Mouse (Mus musculus) embryonic facial prominence, embryonic 15.5 days (tissue): ENCODE measurements at regions not wholly inside any gene's neighbourhood (a gene's known extent, or its start where the extent isn't known, plus 50 kb on each side); places are given as distances from the start of the nearest gene placed in this dataset.

Source experiments
- ATAC-seq: fragments of 200-750 bp; cut with Nextera tagmentation; 2 replicates; pipeline ENCODE4 v1.8.0; 2017; ENCODE audit warnings: low read depth, moderate TSS enrichment; ENCODE audit not compliant: insufficient number of reproducible peaks, low FRiP score, low TSS enrichment
- H3K27ac ChIP-seq: fragments of 300-500 bp; sonication (generic); replicated peaks from 2 replicates; pipeline ENCODE4 v1.5.1; 2015; ENCODE audit warnings: mild to moderate bottlenecking, inconsistent platforms
- H3K27me3 ChIP-seq: fragments of 300-500 bp; sonication (generic); 2 replicates; pipeline ENCODE4 v1.6.1; 2015; ENCODE audit warnings: inconsistent platforms
- H3K36me3 ChIP-seq: fragments of 300-500 bp; sonication (generic); 2 replicates; pipeline ENCODE4 v1.6.1; 2015; ENCODE audit warnings: mild to moderate bottlenecking, inconsistent platforms
- H3K4me1 ChIP-seq: fragments of 300-500 bp; sonication (generic); 2 replicates; pipeline ENCODE4 v1.6.1; 2015; ENCODE audit warnings: inconsistent platforms
- H3K4me2 ChIP-seq: fragments of 300-500 bp; sonication (generic); replicated peaks from 2 replicates; pipeline ENCODE4 v1.6.1; 2015; ENCODE audit warnings: mild to moderate bottlenecking, inconsistent platforms
- H3K4me3 ChIP-seq: fragments of 300-500 bp; sonication (generic); replicated peaks from 2 replicates; pipeline ENCODE4 v1.5.1; 2015; ENCODE audit warnings: mild to moderate bottlenecking, inconsistent platforms
- H3K9ac ChIP-seq: fragments of 300-500 bp; sonication (generic); 2 replicates; pipeline ENCODE4 v1.6.1; 2015; ENCODE audit warnings: inconsistent platforms
- H3K9me3 ChIP-seq: fragments of 300-500 bp; sonication (generic); replicated peaks from 2 replicates; pipeline ENCODE4 v1.6.1; 2016; ENCODE audit warnings: inconsistent platforms
- WGBS: fragments of 180-500 bp; shearing (Covaris S2); methylation state at CpG from one replicate; pipeline ENCODE4 v1.1.7; 2015; 5-methylcytosine and 5-hydroxymethylcytosine counted together

DNA sequence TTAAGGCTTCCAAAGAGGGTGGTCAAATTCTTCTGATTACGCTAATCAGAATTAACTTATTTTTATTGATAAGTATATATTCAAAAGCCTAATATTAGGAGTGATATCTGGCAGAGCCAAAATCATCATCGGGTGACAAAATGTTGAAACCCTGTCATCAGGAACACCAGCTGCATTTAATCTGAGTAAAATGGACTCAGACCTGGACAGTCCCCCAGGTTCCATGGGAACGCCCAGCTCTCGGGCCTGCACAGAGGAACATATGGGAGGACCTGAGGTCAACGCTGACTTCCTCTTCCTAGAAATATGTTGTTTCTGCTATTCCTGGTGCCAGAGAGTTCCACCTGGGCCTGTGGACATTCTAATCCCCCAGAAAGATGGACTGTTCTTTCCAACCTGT, 176.5 kb downstream of the Tmx1 start:
- ATAC-seq, result no peak

GRCm38 (mm10) chr12:70631281-70631680, 178.4 kb downstream of the Tmx1 start:
- H3K27ac ChIP-seq, result no peak overlapping the region
- no peak for ATAC-seq
- no peaks in the 10 kb centered on the region for H3K9me3 ChIP-seq
- H3K4me3 ChIP-seq, result no peak overlapping the region
- WGBS, result 74% methylated on average over 6 of the region's 6 CpGs
- H3K9ac ChIP-seq, result no peak overlapping the region
- no peak overlapping the region for H3K4me2 ChIP-seq
- H3K4me1 ChIP-seq, result peaks cover 22% of the 10 kb centered on the region
- H3K36me3 ChIP-seq, result no peaks in the 10 kb centered on the region
- H3K27me3 ChIP-seq, result no peaks in the 10 kb centered on the region

More for the DNA sequence above, 176.5 kb downstream of the Tmx1 start:
- H3K27ac ChIP-seq, result peak overlapping the region; percentile 48
- no peaks in the 10 kb centered on the region for H3K9me3 ChIP-seq
- H3K36me3 ChIP-seq, result no peaks in the 10 kb centered on the region
- no peak overlapping the region for H3K4me3 ChIP-seq
- H3K4me1 ChIP-seq, result peaks cover 22% of the 10 kb centered on the region
- WGBS, result 74% methylated on average over 5 of the region's 5 CpGs
- H3K4me2 ChIP-seq, result no peak overlapping the region
- H3K27me3 ChIP-seq, result no peaks in the 10 kb centered on the region
- H3K9ac ChIP-seq, result no peak overlapping the region

- Histone ChIP-seq H3K9ac (no peak overlapping the region), H3K4me2 (no peak overlapping the region), H3K27ac (no peak overlapping the region), H3K4me3 (no peak overlapping the region), H3K4me1 (peaks cover 22% of the 10 kb centered on the region), H3K36me3 (no peaks in the 10 kb centered on the region), H3K27me3 (no peaks in the 10 kb centered on the region), H3K9me3 (no peaks in the 10 kb centered on the region)
- WGBS, result 58% methylated on average over 4 of the region's 4 CpGs
- ATAC-seq, result no peak
These were observed 180.3 kb downstream of the Tmx1 start for GRCm38 (mm10) chr12:70633194-70633593.

GRCm38 (mm10) chr12:70633622-70634365, 180.9 kb downstream of the Tmx1 start:
- no peaks in the 10 kb centered on the region for H3K36me3 ChIP-seq
- no peak overlapping the region for H3K27ac ChIP-seq
- 43% methylated on average over 13 of the region's 13 CpGs for WGBS
- no peak overlapping the region for H3K9ac ChIP-seq
- peaks cover 17% of the 10 kb centered on the region for H3K4me1 ChIP-seq
- no peak overlapping the region for H3K4me2 ChIP-seq
- no peak for ATAC-seq
- H3K27me3 ChIP-seq, result no peaks in the 10 kb centered on the region
- no peak overlapping the region for H3K4me3 ChIP-seq
- no peaks in the 10 kb centered on the region for H3K9me3 ChIP-seq

DNA sequence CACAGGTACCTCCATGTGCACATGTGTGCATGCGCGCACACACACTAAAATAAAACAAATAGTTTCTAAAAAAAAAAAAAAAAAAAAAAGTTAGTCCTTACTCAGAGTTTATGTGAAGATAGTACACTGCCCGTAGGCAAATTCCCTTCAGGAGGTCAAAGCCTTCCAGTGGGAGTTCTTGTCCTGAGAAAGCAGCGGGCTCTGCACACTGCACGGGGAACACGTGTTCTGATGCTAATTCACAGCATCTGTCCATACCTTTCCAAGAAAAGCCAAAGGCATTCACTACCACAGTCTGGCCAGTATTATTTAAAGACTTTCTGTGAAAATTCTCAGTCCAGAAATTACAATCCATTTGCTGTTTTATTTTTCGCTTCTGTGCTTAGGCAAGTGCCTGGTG, 183.1 kb downstream of the Tmx1 start:
- 71% methylated on average over 7 of the region's 7 CpGs for WGBS

DNA sequence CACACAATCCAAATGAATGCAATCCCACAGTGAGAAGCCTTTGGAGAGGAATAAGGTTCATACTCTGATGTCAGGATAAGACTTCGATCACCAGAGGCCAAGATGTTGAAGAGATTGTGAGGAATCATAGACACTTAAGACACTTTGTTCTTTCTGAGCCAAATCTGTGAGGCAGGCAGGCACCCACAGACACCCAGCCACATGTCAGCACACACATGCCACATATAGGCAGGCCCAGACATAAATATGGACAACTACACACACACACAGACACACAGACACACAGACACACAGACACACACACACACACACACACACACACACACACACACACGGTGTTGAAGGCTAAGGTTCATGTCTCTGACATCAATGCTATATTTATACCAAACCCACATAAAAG, 185.1 kb upstream of the Frmd6 start:
- Histone ChIP-seq H3K9me3 (no peaks in the 10 kb centered on the region), H3K4me3 (no peak overlapping the region), H3K27ac (no peak overlapping the region), H3K36me3 (no peaks in the 10 kb centered on the region), H3K9ac (no peak overlapping the region), H3K4me1 (no peaks in the 10 kb centered on the region), H3K4me2 (no peak overlapping the region), H3K27me3 (no peaks in the 10 kb centered on the region)
- ATAC-seq, result no peak
- WGBS, result 78% methylated on average over 2 of the region's 2 CpGs

More for the DNA sequence above, 183.1 kb downstream of the Tmx1 start:
- no peaks in the 10 kb centered on the region for H3K27me3 ChIP-seq
- no peak overlapping the region for H3K27ac ChIP-seq
- H3K36me3 ChIP-seq, result no peaks in the 10 kb centered on the region
- 0 out of 2 replicates have a peak, but pooled peaks cover 9% of the 10 kb centered on the region for H3K4me1 ChIP-seq
- no peak for ATAC-seq
- no peak overlapping the region for H3K4me2 ChIP-seq
- no peak overlapping the region for H3K4me3 ChIP-seq
- H3K9me3 ChIP-seq, result no peaks in the 10 kb centered on the region
- no peak overlapping the region for H3K9ac ChIP-seq

DNA sequence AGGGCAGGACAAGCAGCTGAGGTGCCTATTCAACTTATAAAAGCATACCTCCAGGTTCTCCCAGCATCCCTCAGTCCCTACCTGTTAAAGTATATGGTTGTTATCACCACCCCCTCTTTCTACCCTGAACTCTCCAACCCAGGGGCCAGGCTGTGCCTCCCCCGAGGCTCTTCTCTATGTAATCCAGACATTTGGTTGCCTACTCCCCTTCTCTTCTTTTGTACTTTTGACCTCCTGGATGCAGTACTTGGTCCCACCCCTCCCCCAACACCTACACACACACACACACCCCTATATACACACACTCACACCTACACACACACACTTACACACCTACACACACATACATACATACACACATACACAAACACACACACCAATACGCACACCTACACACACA, 180.4 kb upstream of the Frmd6 start:
- no peak for ATAC-seq
- Histone ChIP-seq H3K4me1 (peaks cover 12% of the 10 kb centered on the region; the same call in 1 of the 2 replicates), H3K9ac (no peak overlapping the region), H3K9me3 (no peaks in the 10 kb centered on the region), H3K36me3 (no peaks in the 10 kb centered on the region), H3K27me3 (no peaks in the 10 kb centered on the region), H3K4me3 (no peak overlapping the region), H3K27ac (no peak overlapping the region), H3K4me2 (no peak overlapping the region)
- 86% methylated on average over 2 of the region's 2 CpGs for WGBS

DNA sequence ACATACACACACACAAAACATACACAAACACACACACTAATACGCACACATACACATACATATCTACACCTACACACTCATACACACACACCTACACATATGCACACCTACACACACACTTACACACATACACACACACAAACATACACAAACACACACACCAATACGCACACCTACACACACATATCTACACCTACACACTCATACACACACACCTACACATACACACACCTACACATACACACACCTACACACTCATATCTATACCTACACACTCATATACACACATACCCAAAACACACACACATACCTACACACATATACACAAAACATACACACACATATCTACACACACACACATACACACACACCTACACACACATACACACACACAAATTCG, 179.9 kb upstream of the Frmd6 start:
- ATAC-seq, result peak; percentile 65; the same call in 1 of the 2 replicates

GRCm38 (mm10) chr12:70647516-70647915, 177.8 kb upstream of the Frmd6 start:
- Histone ChIP-seq H3K4me3 (no peak overlapping the region), H3K27ac (peak overlapping the region; percentile 77), H3K9ac (no peak overlapping the region), H3K36me3 (no peaks in the 10 kb centered on the region), H3K9me3 (no peaks in the 10 kb centered on the region), H3K27me3 (no peaks in the 10 kb centered on the region), H3K4me1 (peaks cover 12% of the 10 kb centered on the region; the same call in 1 of the 2 replicates), H3K4me2 (no peak overlapping the region)
- no peak for ATAC-seq
- 21% methylated on average over 6 of the region's 6 CpGs for WGBS

More for the DNA sequence above, 179.9 kb upstream of the Frmd6 start:
- Histone ChIP-seq H3K27ac (no peak overlapping the region), H3K36me3 (no peaks in the 10 kb centered on the region), H3K27me3 (no peaks in the 10 kb centered on the region), H3K4me3 (no peak overlapping the region), H3K9ac (no peak overlapping the region), H3K4me2 (no peak overlapping the region), H3K4me1 (peaks cover 12% of the 10 kb centered on the region; the same call in 1 of the 2 replicates), H3K9me3 (no peaks in the 10 kb centered on the region)
- WGBS, result 71% methylated on average over 3 of the region's 3 CpGs

DNA sequence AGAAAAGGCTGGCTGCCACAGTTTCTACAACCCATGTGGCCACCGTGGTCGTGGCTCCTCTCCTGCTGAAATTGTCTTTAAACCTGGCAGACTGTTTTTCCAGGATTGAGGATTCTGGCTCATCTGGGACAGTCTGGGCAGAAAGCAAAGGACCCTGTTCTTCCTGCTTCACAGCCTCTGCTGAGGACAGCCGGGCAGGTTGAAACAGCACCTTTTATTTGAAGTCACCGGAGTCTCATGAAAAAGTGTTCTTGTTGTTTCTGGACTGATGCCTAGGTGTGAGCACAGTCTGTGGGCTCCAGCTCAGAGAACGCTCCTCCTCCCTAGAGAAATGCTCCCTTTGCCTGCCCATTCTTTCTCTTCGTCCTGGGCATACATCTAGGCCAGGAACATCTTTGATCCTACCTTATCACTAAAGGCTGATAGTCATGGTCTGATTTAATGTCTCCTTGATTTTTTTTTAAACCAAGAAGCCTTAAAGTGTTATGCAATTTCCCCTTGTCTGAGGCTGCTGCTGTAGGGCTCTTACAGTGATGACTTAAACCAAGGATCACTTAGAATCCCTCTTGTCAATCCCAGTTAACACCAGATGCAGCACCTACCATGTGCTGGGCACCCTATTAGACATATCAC, 177.0 kb upstream of the Frmd6 start:
- no peak overlapping the region for H3K4me3 ChIP-seq
- no peak for ATAC-seq
- no peak overlapping the region for H3K4me2 ChIP-seq
- H3K27ac ChIP-seq, result peak overlapping the region; percentile 77
- H3K36me3 ChIP-seq, result no peaks in the 10 kb centered on the region
- no peaks in the 10 kb centered on the region for H3K9me3 ChIP-seq
- peaks cover 12% of the 10 kb centered on the region; the same call in 1 of the 2 replicates for H3K4me1 ChIP-seq
- H3K27me3 ChIP-seq, result no peaks in the 10 kb centered on the region
- no peak overlapping the region for H3K9ac ChIP-seq
- WGBS, result 63% methylated on average over 6 of the region's 6 CpGs

- Histone ChIP-seq H3K27me3 (no peaks in the 10 kb centered on the region), H3K36me3 (no peaks in the 10 kb centered on the region), H3K4me1 (peaks cover 12% of the 10 kb centered on the region; the same call in 1 of the 2 replicates), H3K9me3 (no peaks in the 10 kb centered on the region), H3K4me2 (no peak overlapping the region), H3K27ac (peak overlapping the region; percentile 77), H3K4me3 (no peak overlapping the region), H3K9ac (no peak overlapping the region)
- 80% methylated on average over 1 of the region's 1 CpGs for WGBS
- ATAC-seq, result no peak
These were observed 176.5 kb upstream of the Frmd6 start for GRCm38 (mm10) chr12:70648812-70649188.
